Mouse (Mus musculus): Measurements from ENCODE around the gene Agpat1.

The Agpat1 gene

GRCm38 (mm10) chr17:34604061-34604508 lies at the start of gene Agpat1:
Gene Agpat1, plus strand, starts transcription at chr17:34604262.
- peak; percentile 98 for DNase-seq (ENCODE audit: low spot score)

GRCm38 (mm10) chr17:34555483-34555882 lies 48.6 kb upstream of the Agpat1 start:
- peak; percentile 36 for DNase-seq (ENCODE audit: low spot score)

GRCm38 (mm10) chr17:34556406-34556805 lies 47.7 kb upstream of the Agpat1 start:
- no peak for DNase-seq (ENCODE audit: low spot score)

- DNase-seq (ENCODE audit: low spot score) = no peak
Measured at GRCm38 (mm10) chr17:34557411-34557810, 46.7 kb upstream of the Agpat1 start.

- DNase-seq (ENCODE audit: low spot score) = no peak
Measured at GRCm38 (mm10) chr17:34559116-34559515, 44.9 kb upstream of the Agpat1 start.

GRCm38 (mm10) chr17:34559895-34560294 lies 44.2 kb upstream of the Agpat1 start:
- DNase-seq (ENCODE audit: low spot score) = no peak

- DNase-seq (ENCODE audit: low spot score) = no peak
Measured at GRCm38 (mm10) chr17:34560438-34560837, 43.6 kb upstream of the Agpat1 start.

GRCm38 (mm10) chr17:34561200-34561599 lies 42.9 kb upstream of the Agpat1 start:
- DNase-seq (ENCODE audit: low spot score) = no peak

- DNase-seq (ENCODE audit: low spot score) = no peak
Measured at GRCm38 (mm10) chr17:34562595-34562994, 41.5 kb upstream of the Agpat1 start.

GRCm38 (mm10) chr17:34563354-34563753 lies 40.7 kb upstream of the Agpat1 start:
- no peak for DNase-seq (ENCODE audit: low spot score)

GRCm38 (mm10) chr17:34564003-34564421 lies 40.0 kb upstream of the Agpat1 start, which contains the start of gene Notch4:
Gene Notch4, plus strand, starts transcription at chr17:34564268.
- DNase-seq (ENCODE audit: low spot score) = no peak

GRCm38 (mm10) chr17:34564796-34565195 lies 39.3 kb upstream of the Agpat1 start:
- no peak for DNase-seq (ENCODE audit: low spot score)

- DNase-seq (ENCODE audit: low spot score) = no peak
Measured at GRCm38 (mm10) chr17:34567311-34567710, 36.8 kb upstream of the Agpat1 start.

- no peak for DNase-seq (ENCODE audit: low spot score)
Measured at GRCm38 (mm10) chr17:34568421-34568820, 35.6 kb upstream of the Agpat1 start.

GRCm38 (mm10) chr17:34569919-34570318 lies 34.1 kb upstream of the Agpat1 start:
- DNase-seq (ENCODE audit: low spot score) = no peak

- DNase-seq (ENCODE audit: low spot score) = no peak
Measured at GRCm38 (mm10) chr17:34571875-34572274, 32.2 kb upstream of the Agpat1 start.

- DNase-seq (ENCODE audit: low spot score) = no peak
Measured at GRCm38 (mm10) chr17:34572361-34572760, 31.7 kb upstream of the Agpat1 start.

- no peak for DNase-seq (ENCODE audit: low spot score)
Measured at GRCm38 (mm10) chr17:34576577-34576976, 27.5 kb upstream of the Agpat1 start.

GRCm38 (mm10) chr17:34578070-34578469 lies 26.0 kb upstream of the Agpat1 start:
- DNase-seq (ENCODE audit: low spot score) = no peak

GRCm38 (mm10) chr17:34582528-34582927 lies 21.5 kb upstream of the Agpat1 start:
- DNase-seq (ENCODE audit: low spot score) = no peak

- no peak for DNase-seq (ENCODE audit: low spot score)
Measured at GRCm38 (mm10) chr17:34583397-34583796, 20.7 kb upstream of the Agpat1 start.

GRCm38 (mm10) chr17:34583819-34584218 lies 20.2 kb upstream of the Agpat1 start:
- no peak for DNase-seq (ENCODE audit: low spot score)

GRCm38 (mm10) chr17:34585121-34585520 lies 18.9 kb upstream of the Agpat1 start:
- no peak for DNase-seq (ENCODE audit: low spot score)

GRCm38 (mm10) chr17:34585877-34586771 lies 17.9 kb upstream of the Agpat1 start:
- no peak for DNase-seq (ENCODE audit: low spot score)

All from left cerebral cortex, adult 11 months (tissue).